In the genomic region with DNA sequence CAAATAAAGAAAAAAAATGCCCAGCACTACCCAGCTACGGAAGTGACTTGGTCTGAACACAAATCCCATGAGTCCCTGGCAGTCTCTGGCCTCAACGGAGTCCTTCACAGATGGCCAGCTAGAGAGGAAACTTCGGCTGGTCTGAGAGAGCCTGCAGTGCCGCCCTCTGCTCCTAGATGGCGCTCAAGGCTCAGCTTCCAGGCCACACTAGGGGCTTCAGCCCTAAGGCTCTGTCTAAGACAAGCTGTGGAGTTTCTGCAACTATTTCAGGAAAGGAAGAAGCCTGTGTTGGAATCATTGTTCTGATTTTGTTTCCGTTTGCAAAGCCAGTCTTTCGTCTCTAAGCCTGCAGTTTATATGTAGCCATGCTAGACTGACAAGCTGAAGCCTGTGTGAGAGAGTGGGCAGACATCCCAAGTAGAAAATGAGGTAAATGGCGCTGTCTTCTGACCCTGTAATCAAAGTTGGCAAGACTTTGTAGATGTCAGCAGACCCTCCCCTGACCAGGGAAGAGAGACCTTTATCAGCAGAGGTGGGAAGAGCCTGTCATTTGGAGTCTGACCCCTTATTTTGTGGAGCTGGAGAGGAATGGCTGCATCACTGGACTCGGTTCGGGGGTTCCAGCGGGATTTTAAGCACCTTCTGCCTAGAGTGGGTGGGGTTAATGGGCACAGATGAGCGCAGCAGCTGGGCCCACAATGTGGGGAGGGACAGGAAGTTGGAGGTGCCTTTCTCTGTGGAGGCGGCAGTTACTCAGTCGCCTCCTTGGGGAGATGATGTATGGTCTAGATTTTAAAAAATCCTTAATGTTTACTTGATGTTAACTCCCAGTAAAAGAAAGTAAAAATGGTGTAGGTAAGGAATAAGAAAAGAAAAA, we compare ENCODE assay signal across 7 mouse cellular contexts.
A peak's percentile ranks its signal among the peaks of the same experiment; 100 is the strongest.
DNase-seq lines count a peak whose midpoint lies in the region; ATAC-seq lines count a peak whose summit lies in the region.

No protein-coding gene starts in this region.

- no peaks in the 10 kb centered on the region for H3K9me3 ChIP-seq in limb, embryonic 11.5 days (ENCODE audit: control insufficient read depth, low read length)
- H3K9me3 ChIP-seq in stomach, embryonic 15.5 days = no peaks in the 10 kb centered on the region

- 0 out of 2 replicates have a peak, but pooled peaks have one; percentile 47 for ATAC-seq in limb, embryonic 11.5 days (ENCODE audit: insufficient number of reproducible peaks, low FRiP score, low TSS enrichment, low read depth)
- ATAC-seq in stomach, embryonic 15.5 days (ENCODE audit: insufficient read depth, low FRiP score, low read depth) = peak; percentile 43; the same call in 1 of the 2 replicates

- H3K36me3 ChIP-seq in limb, embryonic 11.5 days (ENCODE audit: control insufficient read depth, insufficient read depth, low read length) = no peaks in the 10 kb centered on the region
- no peaks in the 10 kb centered on the region for H3K36me3 ChIP-seq in stomach, embryonic 15.5 days

- no peak overlapping the region for H3K4me3 ChIP-seq in limb, embryonic 11.5 days (ENCODE audit: low read depth, low read length)
- H3K4me3 ChIP-seq in stomach, embryonic 15.5 days (replicated peaks) = no peak overlapping the region

- H3K27me3 ChIP-seq in limb, embryonic 11.5 days (ENCODE audit: control insufficient read depth, insufficient read depth, low read length) = no peaks in the 10 kb centered on the region
- no peaks in the 10 kb centered on the region for H3K27me3 ChIP-seq in stomach, embryonic 15.5 days (replicated peaks)

- H3K4me1 ChIP-seq in limb, embryonic 11.5 days (ENCODE audit: control insufficient read depth, insufficient read depth, low read length) = no peaks in the 10 kb centered on the region
- H3K4me1 ChIP-seq in stomach, embryonic 15.5 days = no peaks in the 10 kb centered on the region

- H3K4me2 ChIP-seq in limb, embryonic 11.5 days (ENCODE audit: low read depth, severe bottlenecking) = no peak overlapping the region
- H3K4me2 ChIP-seq in stomach, embryonic 15.5 days = no peak overlapping the region

- DNase-seq in adrenal gland, postnatal 14 days = peak; percentile 82
- peak; percentile 81 for DNase-seq in embryo, embryonic 9.5 days (ENCODE audit: extremely low spot score)
- DNase-seq in heart, adult 18-20 months = peak; percentile 72 to 82
- peak; percentile 44 to 82 for DNase-seq in kidney, adult 8-10 months
- peak; percentile 92 for DNase-seq in limb, embryonic 11.5 days (ENCODE audit: low spot score)
- peak; percentile 88 for DNase-seq in neural tube, embryonic 10.5 days (ENCODE audit: extremely low spot score, low spot score)

- no peak overlapping the region for H3K9ac ChIP-seq in limb, embryonic 11.5 days (ENCODE audit: low read length)
- no peak overlapping the region for H3K9ac ChIP-seq in stomach, embryonic 15.5 days

- WGBS in limb, embryonic 11.5 days = 44% methylated on average over 14 of the region's 14 CpGs
- WGBS in stomach, embryonic 15.5 days = 38% methylated on average over 14 of the region's 14 CpGs

- H3K27ac ChIP-seq in limb, embryonic 11.5 days (replicated peaks; ENCODE audit: low read depth, low read length) = no peak overlapping the region
- no peak overlapping the region for H3K27ac ChIP-seq in stomach, embryonic 15.5 days
